Mouse (Mus musculus): ENCODE results near the gene Mapkap1. TPM values are rescaled to one million over a fixed set of nuclear protein-coding genes. Genes with fewer than 3 reads are reported as not detected.

Gene Mapkap1
- total and polyA plus RNA-seq, 3 experiments: 39.4 to 45.8 (median 40.7) TPM

DNA sequence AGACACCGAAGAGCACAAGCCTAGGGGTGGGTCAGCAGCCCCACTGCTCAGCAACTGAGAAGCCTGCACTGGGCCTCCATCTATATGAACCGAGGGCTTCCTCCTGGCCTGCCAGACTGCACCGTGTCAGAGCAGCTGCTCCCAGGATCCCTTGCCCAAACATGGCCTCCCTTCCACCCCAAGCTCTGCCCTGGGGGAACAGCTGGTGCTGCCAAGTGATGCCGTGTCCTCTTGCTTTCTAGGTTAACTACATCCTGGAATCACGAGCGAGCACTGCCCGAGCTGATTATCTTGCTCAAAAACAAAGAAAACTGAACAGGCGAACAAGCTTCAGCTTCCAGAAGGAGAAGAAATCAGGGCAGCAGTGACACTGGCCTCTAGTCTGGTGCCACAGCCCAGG lies 216.6 kb downstream of the Mapkap1 start:
- no peak overlapping the region for H3K4me2 ChIP-seq (ENCODE audit: insufficient read depth, low read depth, poor library complexity, severe bottlenecking)
- H3K4me3 ChIP-seq (replicated peaks in 1 of 3; ENCODE audit: low read depth in 2 of 3, low read length in 2 of 3, poor library complexity in 1 of 3): no peak overlapping the region
- H3K27ac ChIP-seq (ENCODE audit: insufficient read depth, low read depth): no peak overlapping the region
- TF ChIP-seq RCOR1 (conservative IDR thresholded peaks at IDR 0.05; ENCODE audit: low read depth, low read length) (no peak), JUND (conservative IDR thresholded peaks at IDR 0.05; ENCODE audit: low read depth, low read length) (no peak), SMC3 (IDR thresholded peaks at IDR 0.05; ENCODE audit: low read depth, low read length) (no peak), MEF2A (IDR thresholded peaks at IDR 0.05; ENCODE audit: borderline replicate concordance, low read depth, low read length) (no peak), MAX (IDR thresholded peaks at IDR 0.05; ENCODE audit: low read length) (no peak), ZKSCAN1 (IDR thresholded peaks at IDR 0.05; ENCODE audit: borderline replicate concordance, low read depth, low read length) (no peak), PAX5 (IDR thresholded peaks at IDR 0.05; ENCODE audit: low read length) (no peak), KAT2A (IDR thresholded peaks at IDR 0.05; ENCODE audit: insufficient replicate concordance, low read length) (no peak), GABPA (IDR thresholded peaks at IDR 0.05; ENCODE audit: insufficient replicate concordance, low read depth, low read length) (no peak), BHLHE40 (IDR thresholded peaks at IDR 0.05; ENCODE audit: low read depth, low read length) (no peak), ELF1 (IDR thresholded peaks at IDR 0.05; ENCODE audit: low read depth, low read length) (no peak), JUN (IDR thresholded peaks at IDR 0.05; ENCODE audit: insufficient read depth, low read depth, low read length) (no peak), CHD1 (IDR thresholded peaks at IDR 0.05; ENCODE audit: low read depth, low read length) (no peak)
- H3K79me2 ChIP-seq (replicated peaks; ENCODE audit: control insufficient read depth, extremely low read depth, insufficient read depth, poor library complexity, severe bottlenecking): no peaks in the 10 kb centered on the region
- peaks cover 25 to 45% of the 10 kb centered on the region in 2 experiments for H3K4me1 ChIP-seq (ENCODE audit: control insufficient read depth in 1 of 2, insufficient read depth in 2 of 2)
- no peaks in the 10 kb centered on the region for H3K27me3 ChIP-seq (replicated peaks)
- no peak for DNase-seq (ENCODE audit: extremely low read depth)
- no peaks in the 10 kb centered on the region for H3K9me3 ChIP-seq (replicated peaks; ENCODE audit: low read length)
- dilution Hi-C loops (cut with MboI; ENCODE audit: extremely low pct_ligation_motif_present, extremely low pct_unique_long_range_greater_than_20kb, low sequenced_read_pairs): no loop called here
- H3K9ac ChIP-seq (ENCODE audit: insufficient read depth, low read depth): no peak overlapping the region
- peaks cover 12 to 46% of the 10 kb centered on the region in 2 experiments for H3K36me3 ChIP-seq (replicated peaks in 1 of 2; ENCODE audit: control insufficient read depth in 1 of 2, insufficient read depth in 1 of 2, low read length in 1 of 2)
- in situ Hi-C loops (cut with MboI; ENCODE audit: low pct_ligation_motif_present, low pct_unique_long_range_greater_than_20kb, low sequenced_read_pairs): no loop called here

DNA sequence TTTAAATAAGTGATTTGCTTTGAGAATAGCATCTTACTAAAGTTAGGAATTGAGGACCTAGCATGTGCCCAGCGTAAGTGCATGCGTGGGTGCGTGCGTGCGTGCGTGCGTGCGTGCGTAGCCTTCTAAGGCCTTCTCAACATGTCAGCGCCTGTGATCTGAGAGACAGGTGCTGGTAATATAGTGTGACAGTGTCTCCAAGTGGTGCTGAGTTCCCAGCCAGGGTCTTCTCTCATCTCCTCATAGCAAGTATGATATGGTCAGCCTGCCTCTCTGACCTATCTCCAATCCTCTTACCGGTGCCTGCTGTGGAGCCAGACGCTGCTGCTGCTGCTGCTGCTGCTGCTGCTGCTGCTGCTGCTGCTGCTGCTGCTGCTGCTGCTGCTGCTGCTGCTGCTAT lies 217.5 kb downstream of the Mapkap1 start:
- H3K79me2 ChIP-seq (replicated peaks; ENCODE audit: control insufficient read depth, extremely low read depth, insufficient read depth, poor library complexity, severe bottlenecking): no peaks in the 10 kb centered on the region
- TF ChIP-seq KAT2A (IDR thresholded peaks at IDR 0.05; ENCODE audit: insufficient replicate concordance, low read length): no peak
- TF ChIP-seq MXI1 (IDR thresholded peaks at IDR 0.05; ENCODE audit: low read depth, low read length): no peak
- no peak for TF ChIP-seq ZC3H11A (IDR thresholded peaks at IDR 0.05; ENCODE audit: low read depth, low read length)
- no peaks in the 10 kb centered on the region for H3K9me3 ChIP-seq (replicated peaks; ENCODE audit: low read length)
- H3K27ac ChIP-seq (ENCODE audit: insufficient read depth, low read depth): no peak overlapping the region
- no peak for DNase-seq (ENCODE audit: extremely low read depth)
- dilution Hi-C loops (cut with MboI; ENCODE audit: extremely low pct_ligation_motif_present, extremely low pct_unique_long_range_greater_than_20kb, low sequenced_read_pairs): no loop called here
- H3K4me1 ChIP-seq (ENCODE audit: control insufficient read depth in 1 of 2, insufficient read depth in 2 of 2): peaks cover 21 to 37% of the 10 kb centered on the region in 2 experiments
- H3K9ac ChIP-seq (ENCODE audit: insufficient read depth, low read depth): no peak overlapping the region
- no peak overlapping the region for H3K4me3 ChIP-seq (replicated peaks in 1 of 3; ENCODE audit: low read depth in 2 of 3, low read length in 2 of 3, poor library complexity in 1 of 3)
- in situ Hi-C loops (cut with MboI; ENCODE audit: low pct_ligation_motif_present, low pct_unique_long_range_greater_than_20kb, low sequenced_read_pairs): no loop called here
- no peak overlapping the region for H3K4me2 ChIP-seq (ENCODE audit: insufficient read depth, low read depth, poor library complexity, severe bottlenecking)
- peaks cover 12 to 46% of the 10 kb centered on the region in 2 experiments for H3K36me3 ChIP-seq (replicated peaks in 1 of 2; ENCODE audit: control insufficient read depth in 1 of 2, insufficient read depth in 1 of 2, low read length in 1 of 2)
- no peaks in the 10 kb centered on the region for H3K27me3 ChIP-seq (replicated peaks)

Measured in CH12.LX (cell line).